Mouse (Mus musculus) embryonic facial prominence, embryonic 15.5 days (tissue): ENCODE results near the gene Nfya. TPM values are rescaled to one million over a fixed set of nuclear protein-coding genes. Genes with fewer than 3 reads are reported as not detected.

ENCODE experiments used
- ATAC-seq: fragments of 200-750 bp; cut with Nextera tagmentation; 2 replicates; pipeline ENCODE4 v1.8.0; 2017; ENCODE audit warnings: low read depth, moderate TSS enrichment; ENCODE audit not compliant: insufficient number of reproducible peaks, low FRiP score, low TSS enrichment
- H3K27ac ChIP-seq: fragments of 300-500 bp; sonication (generic); replicated peaks from 2 replicates; pipeline ENCODE4 v1.5.1; 2015; ENCODE audit warnings: mild to moderate bottlenecking, inconsistent platforms
- H3K27me3 ChIP-seq: fragments of 300-500 bp; sonication (generic); 2 replicates; pipeline ENCODE4 v1.6.1; 2015; ENCODE audit warnings: inconsistent platforms
- H3K36me3 ChIP-seq: fragments of 300-500 bp; sonication (generic); 2 replicates; pipeline ENCODE4 v1.6.1; 2015; ENCODE audit warnings: mild to moderate bottlenecking, inconsistent platforms
- H3K4me1 ChIP-seq: fragments of 300-500 bp; sonication (generic); 2 replicates; pipeline ENCODE4 v1.6.1; 2015; ENCODE audit warnings: inconsistent platforms
- H3K4me2 ChIP-seq: fragments of 300-500 bp; sonication (generic); replicated peaks from 2 replicates; pipeline ENCODE4 v1.6.1; 2015; ENCODE audit warnings: mild to moderate bottlenecking, inconsistent platforms
- H3K4me3 ChIP-seq: fragments of 300-500 bp; sonication (generic); replicated peaks from 2 replicates; pipeline ENCODE4 v1.5.1; 2015; ENCODE audit warnings: mild to moderate bottlenecking, inconsistent platforms
- H3K9ac ChIP-seq: fragments of 300-500 bp; sonication (generic); 2 replicates; pipeline ENCODE4 v1.6.1; 2015; ENCODE audit warnings: inconsistent platforms
- H3K9me3 ChIP-seq: fragments of 300-500 bp; sonication (generic); replicated peaks from 2 replicates; pipeline ENCODE4 v1.6.1; 2016; ENCODE audit warnings: inconsistent platforms
- WGBS: fragments of 180-500 bp; shearing (Covaris S2); methylation state at CpG from one replicate; pipeline ENCODE4 v1.1.7; 2015; 5-methylcytosine and 5-hydroxymethylcytosine counted together
- polyA plus RNA-seq: library from polyadenylated mRNA; unstranded; fragments of >200 nt; fragmentation: Nextera tagmentation; extraction: Ambion mirVana; gene quantifications from 2 replicates; pipeline ENCODE4 v1.2.1, GENCODE M21; 2015

Nfya gene
- polyA plus RNA-seq, 1 experiment from 2014 or later = 14.2 TPM

- H3K27ac ChIP-seq = no peak overlapping the region
- no peaks in the 10 kb centered on the region for H3K9me3 ChIP-seq
- H3K36me3 ChIP-seq = no peaks in the 10 kb centered on the region
- ATAC-seq = no peak
- H3K9ac ChIP-seq = no peak overlapping the region
- no peaks in the 10 kb centered on the region for H3K27me3 ChIP-seq
- no peak overlapping the region for H3K4me3 ChIP-seq
- H3K4me2 ChIP-seq = no peak overlapping the region
- no peaks in the 10 kb centered on the region for H3K4me1 ChIP-seq
- 63% methylated on average over 16 of the region's 16 CpGs for WGBS
These were observed 33.9 kb upstream of the Nfya start for GRCm38 (mm10) chr17:48443542-48444145.

GRCm38 (mm10) chr17:48442745-48443457 lies 33.2 kb upstream of the Nfya start:
- Histone ChIP-seq H3K36me3 (no peaks in the 10 kb centered on the region), H3K27me3 (no peaks in the 10 kb centered on the region), H3K27ac (no peak overlapping the region), H3K9ac (no peak overlapping the region), H3K4me2 (no peak overlapping the region), H3K4me1 (no peaks in the 10 kb centered on the region), H3K4me3 (no peak overlapping the region), H3K9me3 (no peaks in the 10 kb centered on the region)
- 66% methylated on average over 7 of the region's 7 CpGs for WGBS
- no peak for ATAC-seq

GRCm38 (mm10) chr17:48437421-48437911 lies 27.8 kb upstream of the Nfya start:
- no peaks in the 10 kb centered on the region for H3K36me3 ChIP-seq
- peaks cover 23% of the 10 kb centered on the region for H3K4me1 ChIP-seq
- no peak overlapping the region for H3K4me2 ChIP-seq
- 0 out of 2 replicates have a peak overlapping the region, but pooled peaks have one; percentile 34 for H3K27ac ChIP-seq
- H3K9me3 ChIP-seq = no peaks in the 10 kb centered on the region
- no peak overlapping the region for H3K9ac ChIP-seq
- H3K27me3 ChIP-seq = no peaks in the 10 kb centered on the region
- 27% methylated on average over 7 of the region's 7 CpGs for WGBS
- H3K4me3 ChIP-seq = no peak overlapping the region
- ATAC-seq = peak; percentile 22; the same call in 1 of the 2 replicates

GRCm38 (mm10) chr17:48436487-48436886 lies 26.8 kb upstream of the Nfya start:
- Histone ChIP-seq H3K27ac (no peak overlapping the region), H3K4me2 (no peak overlapping the region), H3K4me3 (no peak overlapping the region), H3K4me1 (peaks cover 25% of the 10 kb centered on the region), H3K36me3 (no peaks in the 10 kb centered on the region), H3K9ac (no peak overlapping the region), H3K27me3 (no peaks in the 10 kb centered on the region), H3K9me3 (no peaks in the 10 kb centered on the region)
- 74% methylated on average over 1 of the region's 1 CpGs for WGBS
- ATAC-seq = peak; percentile 22

GRCm38 (mm10) chr17:48434479-48434878 lies 24.8 kb upstream of the Nfya start:
- 80% methylated on average over 5 of the region's 5 CpGs for WGBS

GRCm38 (mm10) chr17:48433689-48434330 lies 24.1 kb upstream of the Nfya start:
- H3K9me3 ChIP-seq = no peaks in the 10 kb centered on the region

More at GRCm38 (mm10) chr17:48434479-48434878, 24.8 kb upstream of the Nfya start:
- Histone ChIP-seq H3K27me3 (no peaks in the 10 kb centered on the region), H3K4me1 (peaks cover 28% of the 10 kb centered on the region), H3K4me2 (no peak overlapping the region), H3K27ac (no peak overlapping the region), H3K9me3 (no peaks in the 10 kb centered on the region), H3K9ac (no peak overlapping the region), H3K4me3 (no peak overlapping the region), H3K36me3 (no peaks in the 10 kb centered on the region)
- ATAC-seq = no peak

GRCm38 (mm10) chr17:48433006-48433655 lies 23.4 kb upstream of the Nfya start:
- H3K27me3 ChIP-seq = no peaks in the 10 kb centered on the region
- H3K9me3 ChIP-seq = no peaks in the 10 kb centered on the region
- no peak for ATAC-seq
- H3K4me1 ChIP-seq = peaks cover 30% of the 10 kb centered on the region
- H3K4me3 ChIP-seq = no peak overlapping the region
- no peak overlapping the region for H3K9ac ChIP-seq
- H3K27ac ChIP-seq = no peak overlapping the region
- H3K4me2 ChIP-seq = no peak overlapping the region
- WGBS = 61% methylated on average over 20 of the region's 20 CpGs
- no peaks in the 10 kb centered on the region for H3K36me3 ChIP-seq

More at GRCm38 (mm10) chr17:48433689-48434330, 24.1 kb upstream of the Nfya start:
- no peak overlapping the region for H3K4me3 ChIP-seq
- no peak overlapping the region for H3K9ac ChIP-seq
- peaks cover 28% of the 10 kb centered on the region for H3K4me1 ChIP-seq
- H3K4me2 ChIP-seq = no peak overlapping the region
- H3K36me3 ChIP-seq = no peaks in the 10 kb centered on the region
- WGBS = 64% methylated on average over 6 of the region's 6 CpGs
- H3K27ac ChIP-seq = no peak overlapping the region
- no peaks in the 10 kb centered on the region for H3K27me3 ChIP-seq
- no peak for ATAC-seq

GRCm38 (mm10) chr17:48432158-48432980 lies 22.7 kb upstream of the Nfya start, which contains the start of gene Apobec2:
TSS of gene Apobec2 (minus strand) at chr17:48432930.
- Histone ChIP-seq H3K9ac (no peak within 1 kb of the TSS), H3K27me3 (no peaks in the 10 kb centered on the region)
- WGBS = 59% methylated on average over 16 of the region's 16 CpGs

GRCm38 (mm10) chr17:48431054-48431453 lies 21.3 kb upstream of the Nfya start:
- Histone ChIP-seq H3K27ac (no peak overlapping the region), H3K4me2 (no peak overlapping the region), H3K4me3 (no peak overlapping the region), H3K27me3 (no peaks in the 10 kb centered on the region), H3K9me3 (no peaks in the 10 kb centered on the region), H3K4me1 (peaks cover 26% of the 10 kb centered on the region), H3K9ac (no peak overlapping the region), H3K36me3 (no peaks in the 10 kb centered on the region)
- 58% methylated on average over 5 of the region's 5 CpGs for WGBS
- no peak for ATAC-seq

More at GRCm38 (mm10) chr17:48432158-48432980, 22.7 kb upstream of the Nfya start, which contains the start of gene Apobec2:
- Histone ChIP-seq H3K36me3 (no peaks in the 10 kb centered on the region), H3K4me1 (peaks cover 29% of the 10 kb centered on the region), H3K27ac (0 out of 2 replicates have a peak within 1 kb of the TSS, but pooled peaks have one; percentile 55), H3K4me2 (no peak within 1 kb of the TSS), H3K4me3 (peak within 1 kb of the TSS; percentile 2; the same call in 1 of the 2 replicates), H3K9me3 (no peaks in the 10 kb centered on the region)
- ATAC-seq = 0 out of 2 replicates have a peak, but pooled peaks have one; percentile 40

- no peak overlapping the region for H3K27ac ChIP-seq
- no peaks in the 10 kb centered on the region for H3K9me3 ChIP-seq
- no peak overlapping the region for H3K4me3 ChIP-seq
- H3K36me3 ChIP-seq = no peaks in the 10 kb centered on the region
- no peak overlapping the region for H3K4me2 ChIP-seq
- H3K4me1 ChIP-seq = peaks cover 27% of the 10 kb centered on the region
- no peak overlapping the region for H3K9ac ChIP-seq
- 29% methylated on average over 5 of the region's 5 CpGs for WGBS
- ATAC-seq = no peak
- H3K27me3 ChIP-seq = no peaks in the 10 kb centered on the region
These were observed 20.7 kb upstream of the Nfya start for GRCm38 (mm10) chr17:48430394-48430793.
